Mouse (Mus musculus) limb, embryonic 12.5 days (tissue): ENCODE data around the gene Zfp568. TPM values are rescaled to one million over a fixed set of nuclear protein-coding genes. Genes with fewer than 3 reads are reported as not detected.

Source experiments
- ATAC-seq: fragments of 200-750 bp; cut with Nextera tagmentation; 2 replicates; pipeline ENCODE4 v1.8.0; 2017; ENCODE audit warnings: low read depth, moderate TSS enrichment; ENCODE audit not compliant: insufficient number of reproducible peaks, insufficient read depth, low FRiP score, low TSS enrichment
- H3K27ac ChIP-seq: fragments of 300-500 bp; sonication (generic); 2 replicates; pipeline ENCODE4 v1.5.1; 2016; ENCODE audit warnings: mild to moderate bottlenecking, moderate library complexity
- H3K27me3 ChIP-seq: fragments of 300-500 bp; sonication (generic); 2 replicates; pipeline ENCODE4 v1.6.1; 2016; ENCODE audit warnings: mild to moderate bottlenecking, moderate library complexity
- H3K36me3 ChIP-seq: fragments of 300-500 bp; sonication (generic); 2 replicates; pipeline ENCODE4 v1.6.1; 2016; ENCODE audit warnings: mild to moderate bottlenecking, moderate library complexity
- H3K4me1 ChIP-seq: fragments of 300-500 bp; sonication (generic); replicated peaks from 2 replicates; pipeline ENCODE4 v1.6.1; 2016
- H3K4me2 ChIP-seq: fragments of 300-500 bp; sonication (generic); 2 replicates; pipeline ENCODE4 v1.6.1; 2016; ENCODE audit warnings: mild to moderate bottlenecking, moderate library complexity
- H3K4me3 ChIP-seq: fragments of 300-500 bp; sonication (generic); replicated peaks from 2 replicates; pipeline ENCODE4 v1.5.1; 2016; ENCODE audit warnings: mild to moderate bottlenecking
- H3K9ac ChIP-seq: fragments of 300-500 bp; sonication (generic); replicated peaks from 2 replicates; pipeline ENCODE4 v1.6.1; 2016; ENCODE audit warnings: mild to moderate bottlenecking, moderate library complexity
- H3K9me3 ChIP-seq: fragments of 300-500 bp; sonication (generic); 2 replicates; pipeline ENCODE4 v1.6.1; 2016; ENCODE audit warnings: mild to moderate bottlenecking, moderate library complexity
- WGBS: fragments of 180-500 bp; shearing (Covaris S2); methylation state at CpG from one replicate; pipeline ENCODE4 v1.1.7; 2016; 5-methylcytosine and 5-hydroxymethylcytosine counted together
- polyA plus RNA-seq: library from polyadenylated mRNA; unstranded; fragments of >200 nt; fragmentation: Nextera tagmentation; extraction: Ambion mirVana; gene quantifications from 2 replicates; pipeline ENCODE4 v1.2.1, GENCODE M21; 2016

Gene Zfp568
- polyA plus RNA-seq: 31.5 and 33.0 TPM in 2 replicates

DNA sequence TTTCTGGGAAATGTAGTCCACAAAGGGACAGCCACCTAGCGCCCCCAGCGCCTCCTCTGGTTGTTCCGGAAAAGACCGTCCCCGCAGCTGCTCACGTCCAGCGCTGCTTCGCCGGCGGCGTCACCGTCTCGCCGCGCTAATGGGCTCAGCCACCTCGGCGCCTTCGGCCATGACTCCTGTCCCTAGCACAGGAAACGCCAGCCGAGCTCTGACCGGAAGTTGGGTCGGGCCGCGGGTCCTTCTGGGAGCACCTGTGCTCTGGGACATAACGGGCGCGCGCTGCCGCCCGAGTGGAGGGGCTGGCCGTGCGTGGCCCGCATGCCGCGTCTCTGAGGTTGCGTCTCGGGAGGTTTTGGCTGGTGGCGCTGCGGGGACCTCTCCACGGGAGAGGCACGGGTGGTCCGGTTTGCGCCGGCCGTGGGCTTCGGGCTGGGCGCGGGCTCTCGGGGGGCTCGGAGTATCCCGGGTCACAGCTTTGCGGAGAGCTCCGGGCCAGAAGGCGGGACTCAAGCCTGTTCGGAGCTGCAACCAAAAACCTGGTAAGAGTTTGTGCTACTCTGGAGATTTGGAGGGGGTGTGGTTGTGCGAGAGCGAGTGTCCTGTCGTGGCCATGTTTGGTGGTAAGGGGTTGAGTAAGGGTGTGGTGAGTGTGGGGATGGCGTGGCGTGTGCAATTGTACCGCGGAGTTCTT, at the start of gene Zfp568:
TSS of gene Zfp568 (plus strand) at position 266 of the 691 bp plus-strand sequence.
- peak; percentile 93 for ATAC-seq
- no peaks in the 10 kb centered on the region for H3K27me3 ChIP-seq
- WGBS: under 1% methylated on average over 62 of the region's 62 CpGs

DNA sequence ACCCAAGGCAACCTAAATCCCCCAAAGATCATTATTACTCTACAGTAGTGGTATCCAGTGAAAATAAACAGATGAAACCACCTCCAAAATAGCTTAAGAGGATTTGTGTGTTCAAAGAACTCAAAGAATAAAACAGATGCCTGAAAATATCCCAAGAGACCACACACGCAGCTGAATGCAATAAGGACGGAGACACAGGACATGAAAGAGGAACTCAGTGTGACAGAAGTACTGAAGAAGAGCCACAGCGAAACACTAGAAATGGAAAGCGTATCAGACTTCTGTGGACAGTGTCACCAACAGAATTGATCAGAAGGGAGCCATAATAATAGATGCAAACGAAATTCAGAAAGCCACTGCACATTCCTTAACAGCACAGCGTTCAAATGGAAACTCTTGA, 44.9 kb upstream of the Zfp568 start:
- Histone ChIP-seq H3K4me2 (no peak overlapping the region), H3K9ac (no peak overlapping the region), H3K9me3 (no peaks in the 10 kb centered on the region), H3K4me3 (no peak overlapping the region), H3K27me3 (no peaks in the 10 kb centered on the region), H3K4me1 (no peaks in the 10 kb centered on the region), H3K36me3 (peaks cover 86% of the 10 kb centered on the region), H3K27ac (no peak overlapping the region)
- ATAC-seq: no peak
- WGBS: 90% methylated on average over 6 of the region's 6 CpGs

More for the DNA sequence above, at the start of gene Zfp568:
- Histone ChIP-seq H3K9ac (peak within 1 kb of the TSS; percentile 87), H3K27ac (peak within 1 kb of the TSS; percentile 98), H3K4me3 (peak within 1 kb of the TSS; percentile 84), H3K4me1 (peaks cover 19% of the 10 kb centered on the region), H3K4me2 (peak within 1 kb of the TSS; percentile 69), H3K9me3 (peaks cover 6% of the 10 kb centered on the region; the same call in 1 of the 2 replicates), H3K36me3 (peaks cover 27% of the 10 kb centered on the region)

DNA sequence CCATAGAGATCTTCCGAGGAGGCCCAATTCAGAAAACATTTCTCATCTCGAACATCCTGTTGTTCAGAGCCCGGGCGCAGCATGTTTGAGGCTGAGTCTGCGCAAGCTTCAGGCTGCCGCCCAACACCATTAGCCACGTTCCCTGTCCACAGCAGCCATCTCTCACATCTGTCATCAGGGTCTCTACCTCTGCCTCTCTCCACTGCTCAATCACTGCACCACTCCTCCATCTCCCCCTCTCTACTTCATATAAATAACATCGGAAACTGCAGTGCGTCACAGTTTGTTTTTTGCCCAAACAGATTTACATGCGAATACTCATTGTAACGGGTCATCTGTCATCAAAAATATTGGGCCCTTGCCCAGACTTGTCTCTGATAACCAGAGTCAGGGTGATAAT, 42.7 kb upstream of the Zfp568 start:
- ATAC-seq: no peak
- 90% methylated on average over 11 of the region's 11 CpGs for WGBS
- Histone ChIP-seq H3K27me3 (no peaks in the 10 kb centered on the region), H3K4me3 (no peak overlapping the region), H3K27ac (no peak overlapping the region), H3K4me1 (no peaks in the 10 kb centered on the region), H3K9ac (no peak overlapping the region), H3K36me3 (peaks cover 68% of the 10 kb centered on the region), H3K4me2 (no peak overlapping the region), H3K9me3 (no peaks in the 10 kb centered on the region)

DNA sequence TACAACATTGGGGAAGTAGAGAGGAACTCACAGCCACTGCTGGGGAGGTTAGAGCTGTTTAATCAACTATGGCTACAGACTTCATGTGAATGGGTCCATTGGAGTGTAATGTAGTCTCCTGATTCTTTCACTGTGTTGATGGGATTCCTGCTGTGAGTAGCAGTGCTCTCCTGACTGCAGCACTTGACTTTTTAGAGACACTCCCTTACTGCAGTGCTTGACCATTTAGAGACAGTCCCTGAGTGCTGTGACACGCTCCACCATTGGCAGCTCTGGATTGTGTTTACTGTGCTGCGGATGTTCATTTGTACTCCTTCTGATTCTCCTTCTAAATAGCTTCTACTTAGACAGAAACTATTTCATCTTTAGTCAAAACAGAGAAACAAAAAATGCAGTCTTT, 41.0 kb upstream of the Zfp568 start:
- Histone ChIP-seq H3K36me3 (peaks cover 57% of the 10 kb centered on the region), H3K4me3 (no peak overlapping the region), H3K4me1 (no peaks in the 10 kb centered on the region), H3K9ac (no peak overlapping the region), H3K9me3 (no peaks in the 10 kb centered on the region), H3K27ac (no peak overlapping the region), H3K4me2 (no peak overlapping the region), H3K27me3 (no peaks in the 10 kb centered on the region)
- ATAC-seq: no peak
- WGBS: 61% methylated on average over 2 of the region's 2 CpGs

DNA sequence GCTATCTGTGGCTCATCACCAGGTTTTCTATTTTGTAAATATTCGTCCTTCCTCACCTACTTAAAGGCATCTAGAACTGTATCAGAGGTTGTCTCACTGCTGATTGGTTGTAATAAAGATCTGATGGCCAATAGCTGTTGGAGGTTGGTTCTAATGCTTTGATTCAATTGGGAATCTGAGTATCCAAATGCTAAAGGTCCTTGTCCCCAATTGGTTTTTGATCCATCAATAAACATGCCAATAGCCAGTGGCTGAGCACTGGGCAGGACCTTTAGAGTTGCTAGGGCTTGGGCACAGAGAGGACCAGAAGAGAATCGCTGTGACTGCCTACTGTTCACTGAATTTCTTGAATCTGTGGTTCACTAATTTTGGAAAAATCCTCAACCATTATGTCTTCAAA, 40.0 kb upstream of the Zfp568 start:
- 76% methylated on average over 2 of the region's 2 CpGs for WGBS
- Histone ChIP-seq H3K4me1 (no peaks in the 10 kb centered on the region), H3K36me3 (peaks cover 56% of the 10 kb centered on the region)

DNA sequence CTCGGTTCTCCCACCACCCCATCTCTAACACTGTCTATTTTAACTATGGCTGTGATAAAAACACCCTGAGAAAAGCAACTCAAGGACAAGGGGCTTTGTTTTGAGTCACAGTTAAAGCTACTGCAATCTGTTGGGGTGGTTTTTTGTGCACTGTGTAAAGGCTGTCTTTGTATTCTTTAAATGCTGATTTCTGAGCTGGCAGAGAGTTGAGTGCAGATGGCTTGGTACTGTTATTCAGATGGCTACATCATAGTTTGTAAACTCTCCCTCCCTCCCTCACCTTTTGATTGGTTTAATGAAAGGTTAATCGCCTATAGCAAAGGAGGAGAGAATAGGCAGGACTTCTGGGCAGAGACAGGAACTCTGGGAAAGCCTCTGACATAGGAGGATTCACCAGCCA, 39.6 kb upstream of the Zfp568 start:
- no peaks in the 10 kb centered on the region for H3K27me3 ChIP-seq
- no peak overlapping the region for H3K27ac ChIP-seq
- H3K4me3 ChIP-seq: no peak overlapping the region
- peaks cover 60% of the 10 kb centered on the region for H3K36me3 ChIP-seq
- no peaks in the 10 kb centered on the region for H3K9me3 ChIP-seq
- ATAC-seq: no peak
- H3K9ac ChIP-seq: no peak overlapping the region
- H3K4me1 ChIP-seq: no peaks in the 10 kb centered on the region
- no peak overlapping the region for H3K4me2 ChIP-seq
- WGBS: 79% methylated on average over 2 of the region's 2 CpGs

More for the DNA sequence above, 40.0 kb upstream of the Zfp568 start:
- ATAC-seq: no peak
- Histone ChIP-seq H3K9me3 (no peaks in the 10 kb centered on the region), H3K27me3 (no peaks in the 10 kb centered on the region), H3K4me3 (no peak overlapping the region), H3K27ac (no peak overlapping the region), H3K9ac (no peak overlapping the region), H3K4me2 (no peak overlapping the region)

DNA sequence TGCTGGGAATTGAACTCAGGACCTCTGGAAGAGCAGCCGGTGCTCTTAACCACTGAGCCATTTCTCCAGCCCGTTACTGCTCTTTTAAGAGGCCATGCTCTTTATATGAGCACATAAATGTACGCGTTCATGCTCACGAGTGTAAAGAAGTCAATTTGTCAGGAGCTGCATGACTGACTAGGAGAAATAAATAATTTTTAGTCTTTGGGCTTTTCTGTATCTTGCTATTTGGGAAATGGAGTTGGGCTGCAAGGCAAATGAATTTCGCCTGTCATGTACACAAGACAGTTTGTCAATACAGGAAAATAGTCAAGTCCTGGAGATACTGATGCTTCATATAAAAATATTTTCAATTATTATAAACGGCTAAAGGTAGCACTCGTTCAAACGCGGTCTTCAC, 30.7 kb upstream of the Zfp568 start:
- H3K36me3 ChIP-seq: peaks cover 30% of the 10 kb centered on the region
- WGBS: 37% methylated on average over 10 of the region's 10 CpGs
- no peaks in the 10 kb centered on the region for H3K9me3 ChIP-seq
- peak overlapping the region; percentile 59 for H3K4me2 ChIP-seq
- no peak for ATAC-seq
- peaks cover 4% of the 10 kb centered on the region; the same call in 1 of the 2 replicates for H3K4me1 ChIP-seq
- peak overlapping the region; percentile 89 for H3K9ac ChIP-seq
- H3K27ac ChIP-seq: peak overlapping the region; percentile 96
- no peaks in the 10 kb centered on the region for H3K27me3 ChIP-seq
- H3K4me3 ChIP-seq: peak overlapping the region; percentile 74

DNA sequence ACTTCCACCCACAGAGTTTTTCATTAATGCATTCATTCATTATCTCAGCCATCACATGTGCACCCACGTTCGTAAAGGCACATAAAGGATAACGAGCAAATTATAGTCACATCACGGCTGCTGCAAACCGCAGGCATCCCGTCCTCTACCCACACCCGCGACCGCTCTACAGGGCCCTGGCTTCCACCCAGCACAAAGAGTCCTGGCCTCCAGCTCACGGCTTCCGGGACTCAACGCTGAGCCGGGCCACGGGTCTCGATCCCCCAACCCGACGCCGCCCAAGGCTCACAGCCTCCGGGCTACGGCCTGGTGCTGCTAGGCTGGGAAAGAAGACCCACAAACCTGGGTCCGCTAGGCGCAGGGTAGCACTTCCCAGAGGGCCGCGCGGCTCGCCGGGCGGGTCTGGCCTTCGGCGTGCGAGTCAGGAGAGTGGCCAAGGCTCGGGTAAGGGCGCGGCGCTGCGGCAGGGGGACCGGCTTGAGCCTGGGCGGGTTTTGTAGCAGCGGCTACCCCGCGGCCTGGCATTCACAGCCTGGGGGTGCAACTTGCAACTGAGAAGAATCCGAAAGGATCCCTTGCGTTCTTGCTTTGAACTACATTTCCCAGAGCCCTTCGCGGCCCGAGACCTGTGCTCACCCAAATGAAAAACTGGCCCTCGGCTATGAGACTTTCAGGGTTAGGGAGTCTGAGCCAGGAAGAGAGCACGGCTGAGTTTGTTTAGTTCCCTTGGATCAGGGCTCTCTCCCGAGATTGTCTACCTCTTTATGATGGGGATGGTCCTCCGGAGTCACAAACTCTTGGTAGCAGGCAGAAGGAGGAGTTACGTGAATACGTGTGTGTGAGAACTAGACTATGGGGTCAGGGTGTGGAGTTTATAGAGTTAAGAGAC, 30.0 kb upstream of the Zfp568 start, which contains the start of gene Zfp74:
TSS of gene Zfp74 (minus strand) at position 577 of the 889 bp plus-strand sequence.
- peaks cover 25% of the 10 kb centered on the region for H3K36me3 ChIP-seq
- peaks cover 4% of the 10 kb centered on the region; the same call in 1 of the 2 replicates for H3K4me1 ChIP-seq
- H3K27me3 ChIP-seq: no peaks in the 10 kb centered on the region
- peak within 1 kb of the TSS; percentile 74 for H3K4me3 ChIP-seq
- H3K9ac ChIP-seq: peak within 1 kb of the TSS; percentile 89
- ATAC-seq: peak; percentile 91
- 2% methylated on average over 52 of the region's 52 CpGs for WGBS
- H3K4me2 ChIP-seq: peak within 1 kb of the TSS; percentile 59
- H3K9me3 ChIP-seq: no peaks in the 10 kb centered on the region
- peak within 1 kb of the TSS; percentile 96 for H3K27ac ChIP-seq

DNA sequence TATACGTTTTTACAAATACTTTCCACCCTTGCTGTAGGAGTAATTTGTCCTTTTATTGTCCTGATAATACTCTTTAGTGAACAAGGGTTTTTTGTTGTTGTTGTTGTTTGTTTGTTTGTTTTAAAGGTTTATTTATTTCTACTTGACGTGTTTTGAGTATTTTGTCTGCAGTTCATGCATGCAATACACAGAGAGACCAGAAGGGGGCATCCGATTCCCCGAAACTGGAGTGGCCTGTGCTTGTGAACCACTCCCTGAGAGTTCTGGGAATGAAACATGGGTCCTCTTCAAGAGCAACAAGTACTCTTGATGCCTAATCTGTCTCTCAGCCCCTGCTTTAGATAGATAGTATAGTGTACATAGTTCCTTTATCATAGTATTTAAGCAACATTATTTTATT, 29.0 kb upstream of the Zfp568 start:
- Histone ChIP-seq H3K9ac (no peak overlapping the region), H3K27me3 (no peaks in the 10 kb centered on the region), H3K36me3 (peaks cover 17% of the 10 kb centered on the region), H3K9me3 (no peaks in the 10 kb centered on the region), H3K4me1 (peaks cover 4% of the 10 kb centered on the region; the same call in 1 of the 2 replicates), H3K4me2 (peak overlapping the region; percentile 59), H3K4me3 (peak overlapping the region; percentile 74; the same call in 1 of the 2 replicates), H3K27ac (no peak overlapping the region)
- WGBS: 21% methylated on average over 4 of the region's 4 CpGs
- ATAC-seq: no peak

DNA sequence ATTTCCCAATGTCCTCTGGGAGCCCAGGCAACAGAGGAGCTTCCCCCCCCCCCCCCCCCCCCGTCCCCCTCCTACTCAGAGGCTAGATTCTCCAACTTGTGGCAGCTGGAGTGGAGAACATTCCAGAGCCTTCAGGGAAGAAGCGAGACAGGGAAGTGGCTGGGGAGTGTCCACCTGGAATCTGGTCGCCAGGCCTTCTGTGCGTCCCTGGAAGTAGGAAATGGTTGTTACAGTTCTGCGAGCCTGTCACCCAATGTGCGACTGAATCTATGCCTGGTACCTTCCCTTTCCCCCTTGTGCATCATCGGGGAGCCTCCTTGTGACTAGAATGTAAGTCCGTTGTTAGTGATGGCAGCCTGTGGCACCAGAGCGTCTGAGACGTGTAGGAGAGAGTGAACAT, 27.5 kb upstream of the Zfp568 start:
- ATAC-seq: no peak
- H3K36me3 ChIP-seq: peaks cover 2% of the 10 kb centered on the region
- no peaks in the 10 kb centered on the region for H3K9me3 ChIP-seq
- 56% methylated on average over 10 of the region's 10 CpGs for WGBS
- no peak overlapping the region for H3K4me2 ChIP-seq
- H3K27me3 ChIP-seq: no peaks in the 10 kb centered on the region
- H3K9ac ChIP-seq: no peak overlapping the region
- H3K4me3 ChIP-seq: no peak overlapping the region
- no peak overlapping the region for H3K27ac ChIP-seq
- H3K4me1 ChIP-seq: peaks cover 4% of the 10 kb centered on the region; the same call in 1 of the 2 replicates

DNA sequence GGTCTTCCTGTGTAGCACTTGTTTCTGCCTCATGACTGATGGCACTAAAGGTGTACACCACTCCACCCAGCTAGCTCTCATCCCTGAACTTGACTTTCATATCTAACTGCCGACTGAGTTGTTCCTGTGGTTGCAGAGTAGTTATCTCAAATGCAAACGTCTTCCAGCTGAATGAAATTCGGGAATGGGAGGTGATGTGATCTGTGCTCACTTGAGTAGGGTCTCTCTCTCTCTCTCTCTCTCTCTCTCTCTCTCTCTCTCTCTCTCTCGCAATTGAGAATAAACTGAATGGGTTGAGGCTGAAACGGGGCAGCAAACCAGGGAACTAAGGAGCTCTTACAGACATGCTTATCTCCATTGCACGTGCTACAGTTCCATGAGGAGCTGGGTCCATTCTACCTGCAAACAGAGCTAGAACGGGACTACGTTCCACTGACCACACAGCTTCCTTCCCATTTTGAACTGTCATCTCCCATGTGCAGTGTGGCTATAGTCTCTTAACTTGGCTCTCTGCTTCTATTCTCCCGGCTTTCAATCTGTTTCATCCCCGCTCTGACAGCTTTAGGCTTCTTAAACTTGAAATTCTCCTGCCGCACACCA, 25.5 kb upstream of the Zfp568 start:
- H3K4me1 ChIP-seq: no peaks in the 10 kb centered on the region; the same call in 1 of the 2 replicates
- ATAC-seq: no peak
- WGBS: 86% methylated on average over 11 of the region's 11 CpGs
- H3K4me2 ChIP-seq: no peak overlapping the region
- no peak overlapping the region for H3K9ac ChIP-seq
- no peaks in the 10 kb centered on the region for H3K36me3 ChIP-seq
- H3K27me3 ChIP-seq: no peaks in the 10 kb centered on the region
- no peak overlapping the region for H3K4me3 ChIP-seq
- H3K9me3 ChIP-seq: no peaks in the 10 kb centered on the region
- H3K27ac ChIP-seq: no peak overlapping the region
